Mouse (Mus musculus) embryonic fibroblast, embryonic 13.5 days (primary cell): ENCODE measurements around the gene Mpv17l2.

ENCODE experiments used
- CTCF ChIP-seq: IDR thresholded peaks from 2 replicates; pipeline ENCODE4 v1.5.1; 2011; ENCODE audit warnings: mild to moderate bottlenecking, control low read depth, low read length, moderate library complexity, borderline replicate concordance; ENCODE audit not compliant: insufficient read depth
- POLR2A ChIP-seq: IDR thresholded peaks from 2 replicates; pipeline ENCODE4 v1.6.1; 2011; ENCODE audit warnings: low read depth, mild to moderate bottlenecking, control low read depth, low read length, moderate library complexity

DNA sequence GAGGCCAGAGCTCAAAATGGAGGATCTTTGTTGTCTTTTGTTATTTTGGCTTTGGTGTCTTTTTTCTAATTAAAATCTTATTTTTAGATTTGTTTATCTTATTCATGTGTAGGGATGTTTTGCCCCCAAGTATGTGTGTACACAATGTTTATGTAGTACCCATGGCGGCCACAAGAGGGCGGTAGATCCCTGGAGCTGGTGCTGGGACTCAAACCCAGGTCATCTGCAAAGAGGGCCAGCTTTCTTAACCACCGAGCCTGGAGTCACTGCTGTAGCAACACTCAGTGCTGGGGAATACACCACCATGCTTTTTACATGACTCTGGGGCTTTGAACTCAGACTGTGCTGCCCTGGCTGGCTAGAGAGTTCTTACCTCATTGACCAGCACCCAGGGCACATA is 2.6 kb upstream of the Mpv17l2 start:
- TF ChIP-seq POLR2A (no peak), CTCF (peak; percentile 75)
